Mouse (Mus musculus) MEL (cell line): ENCODE measurements at regions not wholly inside any gene's neighbourhood (a gene's known extent, or its start where the extent isn't known, plus 50 kb on each side); places are given as distances from the start of the nearest gene placed in this dataset.

ENCODE experiments used
- DNase-seq: peaks from one replicate; pipeline ENCODE4 v3.0.0; 2011; ENCODE audit warnings: low read depth, low spot score
- H3K27ac ChIP-seq: 2 replicates; pipeline ENCODE4 v1.5.1; 2012; ENCODE audit warnings: low read depth, mild to moderate bottlenecking, control low read depth, low read length, moderate library complexity; ENCODE audit not compliant: control insufficient read depth
- H3K27me3 ChIP-seq, 2 experiments: fragments of 150-350 bp in 1 of 2; sonication (generic) in 1 of 2; 2 replicates each; pipeline ENCODE4 v1.6.1; 2012; ENCODE audit warnings: low read length in 2 of 2, mild to moderate bottlenecking in 2 of 2, improper control_type of control experiment in 1 of 2, moderate library complexity in 1 of 2; ENCODE audit not compliant: insufficient read depth in 2 of 2, control insufficient read depth in 1 of 2
- H3K36me3 ChIP-seq, 2 experiments: 2 replicates each; pipeline ENCODE4 v1.6.1; 2012 to 2014; ENCODE audit warnings: low read length in 2 of 2, improper control_type of control experiment in 1 of 2, inconsistent platforms in 1 of 2, mild to moderate bottlenecking in 1 of 2; ENCODE audit not compliant: insufficient read depth in 2 of 2, control insufficient read depth in 1 of 2
- H3K4me1 ChIP-seq, 2 experiments: fragments of 150-350 bp in 1 of 2; sonication (generic) in 1 of 2; 2 replicates each; pipeline ENCODE4 v1.6.1; 2012; ENCODE audit warnings: low read length in 2 of 2, improper control_type of control experiment in 1 of 2, mild to moderate bottlenecking in 1 of 2; ENCODE audit not compliant: insufficient read depth in 2 of 2, control insufficient read depth in 1 of 2
- H3K4me3 ChIP-seq, 2 experiments: fragments of 150-350 bp in 1 of 2; sonication (generic) in 1 of 2; 2 replicates each; pipeline ENCODE4 v1.5.1; 2012; ENCODE audit warnings: low read depth in 2 of 2, low read length in 2 of 2, mild to moderate bottlenecking in 2 of 2, moderate library complexity in 2 of 2, control low read depth in 1 of 2, improper control_type of control experiment in 1 of 2; ENCODE audit not compliant: control insufficient read depth in 1 of 2, insufficient read depth in 1 of 2
- H3K79me2 ChIP-seq: 2 replicates; pipeline ENCODE4 v1.6.1; 2012; ENCODE audit warnings: mild to moderate bottlenecking, low read length, moderate library complexity; ENCODE audit not compliant: control insufficient read depth, poor library complexity, insufficient read depth
- H3K9ac ChIP-seq: 2 replicates; pipeline ENCODE4 v1.6.1; 2012; ENCODE audit warnings: low read depth, mild to moderate bottlenecking, control low read depth, low read length, moderate library complexity; ENCODE audit not compliant: control insufficient read depth, poor library complexity, severe bottlenecking
- H3K9me3 ChIP-seq: fragments of 150-350 bp; sonication (generic); replicated peaks from 2 replicates; pipeline ENCODE4 v1.6.1; 2012; ENCODE audit warnings: mild to moderate bottlenecking, low read length, improper control_type of control experiment, moderate library complexity; ENCODE audit not compliant: insufficient read depth
- BHLHE40 ChIP-seq: IDR thresholded peaks from 2 replicates; pipeline ENCODE4 v1.6.1; 2012; ENCODE audit warnings: low read depth, mild to moderate bottlenecking, inconsistent platforms, low read length, improper control_type of control experiment, borderline replicate concordance
- CHD1 ChIP-seq: IDR thresholded peaks from 2 replicates; pipeline ENCODE4 v1.6.1; 2012; ENCODE audit warnings: low read depth, mild to moderate bottlenecking, inconsistent platforms, low read length, improper control_type of control experiment
- E2F4 ChIP-seq: IDR thresholded peaks from 2 replicates; pipeline ENCODE4 v1.6.1; 2011; ENCODE audit warnings: low read depth, low read length, improper control_type of control experiment, borderline replicate concordance
- ETS1 ChIP-seq: IDR thresholded peaks from 2 replicates; pipeline ENCODE4 v1.6.1; 2012; ENCODE audit warnings: low read depth, mild to moderate bottlenecking, inconsistent platforms, low read length, improper control_type of control experiment, moderate library complexity
- MAZ ChIP-seq: IDR thresholded peaks from 2 replicates; pipeline ENCODE4 v1.6.1; 2012; ENCODE audit warnings: low read depth, mild to moderate bottlenecking, inconsistent platforms, low read length, improper control_type of control experiment
- NELFE ChIP-seq: IDR thresholded peaks from 2 replicates; pipeline ENCODE4 v1.6.1; 2011; ENCODE audit warnings: low read depth, low read length, improper control_type of control experiment
- NRF1 ChIP-seq: IDR thresholded peaks from 2 replicates; pipeline ENCODE4 v1.6.1; 2014; ENCODE audit warnings: low read depth, mild to moderate bottlenecking, inconsistent platforms, low read length, improper control_type of control experiment, moderate library complexity; ENCODE audit not compliant: poor library complexity, insufficient read depth, severe bottlenecking
- POLR2A ChIP-seq, 2 experiments: IDR thresholded peaks; 2 replicates each; pipeline ENCODE4 v1.6.1; 2011 to 2012; ENCODE audit warnings: low read length in 2 of 2, mild to moderate bottlenecking in 2 of 2, control low read depth in 1 of 2, improper control_type of control experiment in 1 of 2, low read depth in 1 of 2, moderate library complexity in 1 of 2; ENCODE audit not compliant: control insufficient read depth in 1 of 2, insufficient read depth in 1 of 2, poor library complexity in 1 of 2
- RCOR1 ChIP-seq: IDR thresholded peaks from 2 replicates; pipeline ENCODE4 v1.6.1; 2012; ENCODE audit warnings: low read depth, mild to moderate bottlenecking, inconsistent platforms, low read length, improper control_type of control experiment
- SMC3 ChIP-seq: IDR thresholded peaks from 2 replicates; pipeline ENCODE4 v1.6.1; 2011; ENCODE audit warnings: low read depth, low read length, improper control_type of control experiment
- TBP ChIP-seq: IDR thresholded peaks from 2 replicates; pipeline ENCODE4 v1.8.0; 2011; ENCODE audit warnings: low read depth, low read length, improper control_type of control experiment
- TCF12 ChIP-seq: IDR thresholded peaks from 2 replicates; pipeline ENCODE4 v1.6.1; 2014; ENCODE audit warnings: low read depth, mild to moderate bottlenecking, inconsistent platforms, low read length, improper control_type of control experiment, moderate library complexity
- UBTF ChIP-seq: IDR thresholded peaks from 2 replicates; pipeline ENCODE4 v1.6.1; 2012; ENCODE audit warnings: low read depth, mild to moderate bottlenecking, inconsistent platforms, low read length, improper control_type of control experiment, moderate library complexity, borderline replicate concordance; ENCODE audit not compliant: insufficient read depth
- USF1 ChIP-seq: IDR thresholded peaks from 2 replicates; pipeline ENCODE4 v1.6.1; 2014; ENCODE audit warnings: low read depth, mild to moderate bottlenecking, inconsistent platforms, low read length, improper control_type of control experiment, moderate library complexity
- USF2 ChIP-seq, 2 experiments: IDR thresholded peaks; 2 replicates each; pipeline ENCODE4 v1.6.1; 2011 to 2012; ENCODE audit warnings: improper control_type of control experiment in 2 of 2, low read length in 2 of 2, borderline replicate concordance in 1 of 2, inconsistent platforms in 1 of 2, low read depth in 1 of 2, mild to moderate bottlenecking in 1 of 2; ENCODE audit not compliant: insufficient read depth in 1 of 2
- ZKSCAN1 ChIP-seq: IDR thresholded peaks from 2 replicates; pipeline ENCODE4 v1.6.1; 2012; ENCODE audit warnings: low read depth, mild to moderate bottlenecking, inconsistent platforms, low read length, improper control_type of control experiment, moderate library complexity
- ZMIZ1 ChIP-seq: IDR thresholded peaks from 2 replicates; pipeline ENCODE4 v1.6.1; 2012; ENCODE audit warnings: low read depth, mild to moderate bottlenecking, inconsistent platforms, low read length, improper control_type of control experiment, moderate library complexity
- ZNF384 ChIP-seq: IDR thresholded peaks from 2 replicates; pipeline ENCODE4 v1.6.1; 2012; ENCODE audit warnings: low read depth, mild to moderate bottlenecking, inconsistent platforms, low read length, improper control_type of control experiment

DNA sequence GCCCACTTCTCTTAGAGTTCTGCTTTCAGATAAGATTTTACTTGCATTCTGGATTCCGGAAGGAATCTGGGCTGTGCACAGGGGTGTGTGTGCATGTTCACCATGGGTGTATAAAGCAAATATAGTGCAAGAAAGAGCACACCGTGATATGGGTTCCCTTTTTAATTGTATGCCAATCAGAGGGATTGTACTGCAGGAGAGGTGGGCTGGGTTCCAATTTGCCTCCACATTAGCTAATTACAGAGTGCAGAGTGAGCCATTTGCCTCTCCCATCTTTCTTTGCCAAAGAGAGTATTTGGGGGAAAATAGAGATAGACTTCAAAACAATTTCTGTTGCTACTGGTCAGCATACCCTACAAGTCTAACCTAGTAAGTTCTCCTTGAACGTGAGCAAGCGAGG, 86.4 kb upstream of the 4930583I09Rik start:
- peaks cover 0 to 4% of the 10 kb centered on the region in 2 experiments; a peak in 3 of 4 replicates for H3K4me1 ChIP-seq
- H3K9me3 ChIP-seq = no peaks in the 10 kb centered on the region

DNA sequence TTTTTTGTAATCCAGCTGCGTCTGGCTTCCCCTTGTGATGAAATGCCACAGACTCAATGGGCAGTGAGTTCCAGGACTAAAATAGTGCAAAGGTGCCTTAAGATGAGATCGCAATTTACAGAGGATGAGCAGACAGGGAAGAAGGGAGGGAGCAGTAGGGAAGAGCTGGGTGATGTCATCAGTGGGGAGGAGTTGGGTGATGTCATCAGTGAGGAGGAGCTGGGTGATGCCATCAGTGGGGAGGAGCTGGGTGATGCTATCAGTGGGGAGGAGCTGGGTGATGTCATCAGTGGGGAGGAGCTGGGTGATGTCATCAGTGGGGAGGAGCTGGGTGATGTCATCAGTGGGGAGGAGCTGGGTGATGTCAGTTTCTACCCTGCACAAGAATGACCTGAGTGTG, 84.4 kb upstream of the 4930583I09Rik start:
- peaks cover 0 to 7% of the 10 kb centered on the region in 2 experiments; a peak in 3 of 4 replicates for H3K4me1 ChIP-seq
- TF ChIP-seq E2F4 (no peak), SMC3 (no peak), POLR2A (IDR thresholded peaks at IDR 0.05; ENCODE audit: control insufficient read depth in 1 of 2, insufficient read depth in 1 of 2, low read depth in 1 of 2, low read length in 2 of 2, poor library complexity in 1 of 2) (no peak), NELFE (no peak), ZMIZ1 (no peak), RCOR1 (no peak), UBTF (no peak), ZNF384 (no peak), USF1 (no peak)
- no peak overlapping the region for H3K27ac ChIP-seq
- H3K27me3 ChIP-seq = peaks cover 0 to 2% of the 10 kb centered on the region in 2 experiments; a peak in 3 of 4 replicates
- H3K79me2 ChIP-seq = no peaks in the 10 kb centered on the region
- H3K9me3 ChIP-seq = no peaks in the 10 kb centered on the region
- no peak overlapping the region for H3K4me3 ChIP-seq
- H3K9ac ChIP-seq = no peak overlapping the region
- H3K36me3 ChIP-seq = peaks cover 0 to 2% of the 10 kb centered on the region in 2 experiments; a peak in 2 of 4 replicates
- DNase-seq = peak; percentile 21

More for the DNA sequence above, 86.4 kb upstream of the 4930583I09Rik start:
- H3K27ac ChIP-seq = no peak overlapping the region
- TF ChIP-seq CHD1 (no peak), USF2 (IDR thresholded peaks at IDR 0.05; ENCODE audit: borderline replicate concordance in 1 of 2, insufficient read depth in 1 of 2, low read depth in 1 of 2, low read length in 2 of 2) (no peak), MAZ (no peak), TBP (no peak), NELFE (no peak), ZMIZ1 (no peak), NRF1 (no peak), ETS1 (no peak), BHLHE40 (no peak), USF1 (no peak), ZKSCAN1 (no peak), E2F4 (no peak), TCF12 (no peak)
- peaks cover 0 to 2% of the 10 kb centered on the region in 2 experiments; a peak in 2 of 4 replicates for H3K36me3 ChIP-seq
- H3K9ac ChIP-seq = no peak overlapping the region
- H3K79me2 ChIP-seq = no peaks in the 10 kb centered on the region
- DNase-seq = no peak
- H3K27me3 ChIP-seq = peaks cover 0 to 4% of the 10 kb centered on the region in 2 experiments
- H3K4me3 ChIP-seq = no peak overlapping the region
